Mouse (Mus musculus) heart, adult 9 months (tissue): ENCODE data around the gene Akap13.
A peak's percentile ranks its signal among the peaks of the same experiment; 100 is the strongest.

Source experiments
- DNase-seq, 2 experiments: peaks; one replicate each; pipeline ENCODE4 v3.0.0; 2022; ENCODE audit warnings: low spot score in 2 of 2

The Akap13 gene

GRCm38 (mm10) chr7:75666982-75667381 lies 211.6 kb downstream of the Akap13 start:
- no peak for DNase-seq

- no peak for DNase-seq
These were observed 212.2 kb downstream of the Akap13 start for GRCm38 (mm10) chr7:75667531-75667930.

- DNase-seq = no peak
These were observed 213.1 kb downstream of the Akap13 start for GRCm38 (mm10) chr7:75668396-75668795.

- DNase-seq = peak; percentile 48 to 62
These were observed 214.1 kb downstream of the Akap13 start for GRCm38 (mm10) chr7:75669416-75669815.

- no peak for DNase-seq
These were observed 224.3 kb downstream of the Akap13 start for GRCm38 (mm10) chr7:75679631-75680030.

GRCm38 (mm10) chr7:75682901-75683300 lies 227.6 kb downstream of the Akap13 start:
- DNase-seq = peak in 1 of 2 experiments; percentile 39

GRCm38 (mm10) chr7:75683410-75683809 lies 228.1 kb downstream of the Akap13 start:
- DNase-seq = no peak

GRCm38 (mm10) chr7:75684976-75685375 lies 229.6 kb downstream of the Akap13 start:
- DNase-seq = no peak

- DNase-seq = peak in 1 of 2 experiments; percentile 36
These were observed 230.9 kb downstream of the Akap13 start for GRCm38 (mm10) chr7:75686046-75686826.

- DNase-seq = no peak
These were observed 231.5 kb downstream of the Akap13 start for GRCm38 (mm10) chr7:75686827-75687164.

GRCm38 (mm10) chr7:75688144-75688543 lies 232.8 kb downstream of the Akap13 start:
- DNase-seq = no peak

GRCm38 (mm10) chr7:75694777-75695176 lies 239.4 kb downstream of the Akap13 start:
- DNase-seq = no peak

- DNase-seq = no peak
These were observed 244.5 kb downstream of the Akap13 start for GRCm38 (mm10) chr7:75699836-75700235.

- DNase-seq = no peak
These were observed 245.5 kb downstream of the Akap13 start for GRCm38 (mm10) chr7:75700771-75701345.

GRCm38 (mm10) chr7:75701761-75702160 lies 246.4 kb downstream of the Akap13 start:
- peak in 1 of 2 experiments; percentile 33 for DNase-seq

GRCm38 (mm10) chr7:75702368-75702767 lies 247.0 kb downstream of the Akap13 start:
- no peak for DNase-seq

GRCm38 (mm10) chr7:75702966-75703645 lies 247.8 kb downstream of the Akap13 start:
- no peak for DNase-seq

GRCm38 (mm10) chr7:75704862-75705261 lies 249.5 kb downstream of the Akap13 start:
- DNase-seq = no peak

- no peak for DNase-seq
These were observed 254.6 kb downstream of the Akap13 start for GRCm38 (mm10) chr7:75709936-75710335.

GRCm38 (mm10) chr7:75710920-75711319 lies 255.6 kb downstream of the Akap13 start:
- DNase-seq = no peak

- DNase-seq = no peak
These were observed 256.1 kb downstream of the Akap13 start for GRCm38 (mm10) chr7:75711436-75711835.

GRCm38 (mm10) chr7:75712808-75713207 lies 257.5 kb downstream of the Akap13 start:
- peak; percentile 35 to 54 for DNase-seq

GRCm38 (mm10) chr7:75713959-75714358 lies 258.6 kb downstream of the Akap13 start:
- DNase-seq = no peak
